Mouse (Mus musculus) testis, adult 2 months (tissue): Measurements from ENCODE around the gene Muc20. TPM values are rescaled to one million over a fixed set of nuclear protein-coding genes. Genes with fewer than 3 reads are reported as not detected.
A peak's percentile ranks its signal among the peaks of the same experiment; 100 is the strongest.

Source experiments
- H3K27ac ChIP-seq: fragments of 200-500 bp; 2 replicates; pipeline ENCODE4 v1.5.1; 2012; ENCODE audit warnings: low read depth, low read length; ENCODE audit not compliant: control insufficient read depth, insufficient read depth
- H3K27me3 ChIP-seq: fragments of 200-500 bp; 2 replicates; pipeline ENCODE4 v1.6.1; 2012; ENCODE audit warnings: mild to moderate bottlenecking, low read length, moderate library complexity; ENCODE audit not compliant: control insufficient read depth, insufficient read depth
- H3K36me3 ChIP-seq: fragments of 200-500 bp; 2 replicates; pipeline ENCODE4 v1.6.1; 2012; ENCODE audit warnings: mild to moderate bottlenecking, low read length; ENCODE audit not compliant: control insufficient read depth, insufficient read depth
- H3K4me1 ChIP-seq: fragments of 200-500 bp; 2 replicates; pipeline ENCODE4 v1.6.1; 2012; ENCODE audit warnings: low read length; ENCODE audit not compliant: control insufficient read depth, insufficient read depth
- H3K4me3 ChIP-seq: fragments of 200-500 bp; 2 replicates; pipeline ENCODE4 v1.5.1; 2012; ENCODE audit warnings: low read depth, mild to moderate bottlenecking, low read length, moderate library complexity, mixed read lengths; ENCODE audit not compliant: control insufficient read depth
- CTCF ChIP-seq: fragments of 200-500 bp; IDR thresholded peaks from 2 replicates; pipeline ENCODE4 v1.5.1; 2012; ENCODE audit warnings: low read depth, mild to moderate bottlenecking, inconsistent platforms, low read length, moderate library complexity; ENCODE audit not compliant: control insufficient read depth, insufficient read depth, insufficient replicate concordance
- POLR2A ChIP-seq: fragments of 200-500 bp; IDR thresholded peaks from 2 replicates; pipeline ENCODE4 v1.6.1; 2012; ENCODE audit warnings: low read depth, mild to moderate bottlenecking, inconsistent platforms, low read length, moderate library complexity; ENCODE audit not compliant: control insufficient read depth
- polyA plus RNA-seq: library from polyadenylated mRNA; depleted of rRNA; stranded (reverse); fragments of >200 nt; gene quantifications from 2 replicates; pipeline ENCODE4 v1.2.3, GENCODE M21; 2012

The Muc20 gene
- polyA plus RNA-seq, 1 experiment, result 0.61 TPM

- Histone ChIP-seq H3K27me3 (no peaks in the 10 kb centered on the region), H3K36me3 (no peaks in the 10 kb centered on the region), H3K27ac (no peak overlapping the region), H3K4me3 (no peak overlapping the region), H3K4me1 (no peaks in the 10 kb centered on the region)
- TF ChIP-seq POLR2A, result no peak
These were observed 384 bp downstream of the Muc20 start for GRCm38 (mm10) chr16:32796676-32797425.

- no peak overlapping the region for H3K27ac ChIP-seq
- no peaks in the 10 kb centered on the region for H3K4me1 ChIP-seq
- no peaks in the 10 kb centered on the region for H3K27me3 ChIP-seq
- no peaks in the 10 kb centered on the region for H3K36me3 ChIP-seq
- TF ChIP-seq CTCF (no peak), POLR2A (no peak)
- no peak overlapping the region for H3K4me3 ChIP-seq
These were observed 2.1 kb downstream of the Muc20 start for GRCm38 (mm10) chr16:32795177-32795576.

- no peak overlapping the region for H3K27ac ChIP-seq
These were observed 7.2 kb downstream of the Muc20 start for GRCm38 (mm10) chr16:32790056-32790455.

GRCm38 (mm10) chr16:32784840-32785239, 12.4 kb downstream of the Muc20 start:
- H3K4me1 ChIP-seq, result no peaks in the 10 kb centered on the region; the same call in 1 of the 2 replicates
- peak overlapping the region; percentile 80 for H3K4me3 ChIP-seq
- peak; percentile 65; the same call in 1 of the 2 replicates for TF ChIP-seq POLR2A
- TF ChIP-seq CTCF, result no peak
- no peaks in the 10 kb centered on the region for H3K27me3 ChIP-seq
- no peak overlapping the region for H3K27ac ChIP-seq
- no peaks in the 10 kb centered on the region for H3K36me3 ChIP-seq

More at GRCm38 (mm10) chr16:32790056-32790455, 7.2 kb downstream of the Muc20 start:
- Histone ChIP-seq H3K4me3 (no peak overlapping the region), H3K36me3 (no peaks in the 10 kb centered on the region), H3K27me3 (no peaks in the 10 kb centered on the region), H3K4me1 (no peaks in the 10 kb centered on the region)
- TF ChIP-seq POLR2A, result no peak
- no peak for TF ChIP-seq CTCF

- H3K27me3 ChIP-seq, result no peaks in the 10 kb centered on the region
- no peak overlapping the region for H3K4me3 ChIP-seq
- no peak overlapping the region for H3K27ac ChIP-seq
- no peaks in the 10 kb centered on the region for H3K36me3 ChIP-seq
- H3K4me1 ChIP-seq, result no peaks in the 10 kb centered on the region; the same call in 1 of the 2 replicates
- TF ChIP-seq CTCF, result no peak
- TF ChIP-seq POLR2A, result no peak
These were observed 13.7 kb downstream of the Muc20 start for GRCm38 (mm10) chr16:32783324-32784062.

- Histone ChIP-seq H3K4me3 (no peak overlapping the region), H3K27me3 (no peaks in the 10 kb centered on the region), H3K27ac (no peak overlapping the region), H3K36me3 (no peaks in the 10 kb centered on the region), H3K4me1 (peaks cover 2% of the 10 kb centered on the region; the same call in 1 of the 2 replicates)
- TF ChIP-seq CTCF (no peak), POLR2A (no peak)
These were observed 18.3 kb downstream of the Muc20 start for GRCm38 (mm10) chr16:32778956-32779355.

- no peak for TF ChIP-seq CTCF
- TF ChIP-seq POLR2A, result no peak
- Histone ChIP-seq H3K27me3 (no peaks in the 10 kb centered on the region), H3K36me3 (no peaks in the 10 kb centered on the region), H3K4me3 (peak overlapping the region; percentile 77), H3K27ac (no peak overlapping the region), H3K4me1 (peaks cover 2% of the 10 kb centered on the region; the same call in 1 of the 2 replicates)
These were observed 20.6 kb downstream of the Muc20 start for GRCm38 (mm10) chr16:32776676-32777075.
